Mouse (Mus musculus) kidney, adult 2 months (tissue): ENCODE data around the gene Larp6. TPM values are rescaled to one million over a fixed set of nuclear protein-coding genes. Genes with fewer than 3 reads are reported as not detected.

Experiments
- DNase-seq: peaks from one replicate; pipeline ENCODE4 v3.0.0; 2021
- H3K27ac ChIP-seq: fragments of 200-500 bp; 2 replicates; pipeline ENCODE4 v1.5.1; 2012; ENCODE audit warnings: low read depth, low read length, control low read depth, inconsistent platforms; ENCODE audit not compliant: insufficient read depth
- H3K27me3 ChIP-seq: fragments of 200-500 bp; replicated peaks from 2 replicates; pipeline ENCODE4 v1.6.1; 2012; ENCODE audit warnings: mild to moderate bottlenecking, moderate library complexity, low read length, inconsistent platforms; ENCODE audit not compliant: control insufficient read depth, insufficient read depth
- H3K36me3 ChIP-seq: fragments of 200-500 bp; 2 replicates; pipeline ENCODE4 v1.6.1; 2012; ENCODE audit warnings: mild to moderate bottlenecking, moderate library complexity, low read length, inconsistent platforms; ENCODE audit not compliant: control insufficient read depth, insufficient read depth
- H3K4me1 ChIP-seq: fragments of 200-500 bp; 2 replicates; pipeline ENCODE4 v1.6.1; 2011; ENCODE audit warnings: low read length; ENCODE audit not compliant: control insufficient read depth, insufficient read depth
- H3K4me3 ChIP-seq: fragments of 200-500 bp; 2 replicates; pipeline ENCODE4 v1.5.1; 2011; ENCODE audit warnings: mild to moderate bottlenecking, low read depth, low read length, control low read depth; ENCODE audit not compliant: insufficient read depth
- CTCF ChIP-seq: fragments of 200-500 bp; conservative IDR thresholded peaks from 2 replicates; pipeline ENCODE4 v1.5.1; 2011; ENCODE audit warnings: low read depth, mild to moderate bottlenecking, control low read depth, low read length, moderate library complexity, mixed read lengths; ENCODE audit not compliant: insufficient read depth, insufficient read length
- POLR2A ChIP-seq: fragments of 200-500 bp; IDR thresholded peaks from one replicate; pipeline ENCODE4 v1.6.1; 2011; ENCODE audit warnings: low read depth, low read length, control low read depth
- WGBS: fragments of 180-500 bp; shearing (Covaris S2); methylation state at CpG from one replicate; pipeline ENCODE4 v1.1.7; 2018; 5-methylcytosine and 5-hydroxymethylcytosine counted together
- polyA plus RNA-seq: library from polyadenylated mRNA; depleted of rRNA; stranded (reverse); fragments of >200 nt; gene quantifications from 2 replicates; pipeline ENCODE4 v1.2.3, GENCODE M21; 2012

The Larp6 gene
- polyA plus RNA-seq, 1 experiment = 1.7 TPM

DNA sequence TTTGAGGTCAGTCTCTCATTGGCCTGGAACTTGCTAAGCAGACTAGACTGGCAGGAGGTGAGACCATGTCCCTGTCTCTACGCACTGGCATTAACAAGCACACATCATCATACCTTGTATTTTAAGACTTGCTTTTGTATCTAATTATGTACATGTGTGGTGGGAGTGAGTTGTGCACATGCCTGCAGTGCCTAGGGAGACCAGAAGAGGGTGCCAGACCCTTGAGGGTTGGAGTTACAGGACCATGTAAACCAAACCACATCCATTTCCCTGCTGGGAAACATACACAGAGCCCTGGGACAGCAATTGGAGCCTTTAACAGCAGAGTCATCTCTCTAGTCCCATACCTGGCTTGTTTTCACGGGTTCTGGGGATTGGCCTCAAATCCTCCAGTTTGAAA is 18.8 kb upstream of the Larp6 start:
- 81% methylated on average over 2 of the region's 2 CpGs for WGBS
- H3K4me1 ChIP-seq = no peaks in the 10 kb centered on the region
- no peaks in the 10 kb centered on the region for H3K27me3 ChIP-seq
- peak; percentile 37; the same call in 1 of the 2 replicates for TF ChIP-seq CTCF
- TF ChIP-seq POLR2A = no peak
- H3K36me3 ChIP-seq = no peaks in the 10 kb centered on the region
- H3K27ac ChIP-seq = no peak overlapping the region
- no peak overlapping the region for H3K4me3 ChIP-seq
- DNase-seq = no peak

- no peaks in the 10 kb centered on the region for H3K36me3 ChIP-seq
- TF ChIP-seq POLR2A (no peak), CTCF (no peak)
- H3K27me3 ChIP-seq = no peaks in the 10 kb centered on the region
- WGBS = 56% methylated on average over 6 of the region's 6 CpGs
- H3K27ac ChIP-seq = no peak overlapping the region
- no peaks in the 10 kb centered on the region for H3K4me1 ChIP-seq
- H3K4me3 ChIP-seq = no peak overlapping the region
- peak; percentile 55 for DNase-seq
Observed at GRCm38 (mm10) chr9:60696271-60696985, 16.4 kb upstream of the Larp6 start.

DNA sequence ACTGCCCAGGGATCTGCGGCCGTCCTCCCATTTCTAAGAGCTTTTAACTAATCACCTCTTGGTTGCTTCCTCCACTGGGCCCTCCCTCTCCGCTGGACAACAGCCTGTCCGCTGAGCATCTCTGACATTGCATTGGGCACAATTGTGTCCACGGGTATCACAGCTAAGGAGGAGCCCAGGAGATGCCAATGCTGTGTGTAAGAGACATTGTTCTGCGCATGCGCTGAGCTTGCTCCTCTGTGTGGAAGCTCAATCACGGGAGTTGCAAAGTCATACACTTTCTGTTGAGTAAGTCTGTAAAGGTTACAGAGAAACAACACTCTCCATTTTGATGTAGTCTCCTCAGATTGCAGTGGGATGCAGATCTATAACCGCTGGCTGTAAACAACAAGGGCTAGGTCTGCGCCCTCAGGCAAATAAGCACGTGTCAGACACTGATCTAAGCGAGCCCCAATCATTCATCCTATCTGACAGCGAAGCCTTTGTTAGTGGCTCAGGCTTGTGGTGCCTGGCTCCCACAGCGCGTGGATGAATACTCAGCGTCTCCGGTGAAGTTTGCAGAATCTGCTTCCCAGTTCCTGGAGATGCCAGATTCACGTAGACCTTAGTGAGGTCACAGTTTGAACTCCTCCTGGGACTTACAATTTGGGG is 13.1 kb upstream of the Larp6 start:
- no peaks in the 10 kb centered on the region for H3K4me1 ChIP-seq
- H3K4me3 ChIP-seq = no peak overlapping the region
- H3K27me3 ChIP-seq = no peaks in the 10 kb centered on the region
- TF ChIP-seq POLR2A = no peak
- no peak for TF ChIP-seq CTCF
- no peaks in the 10 kb centered on the region for H3K36me3 ChIP-seq
- H3K27ac ChIP-seq = no peak overlapping the region
- WGBS = 78% methylated on average over 18 of the region's 18 CpGs
- no peak for DNase-seq

GRCm38 (mm10) chr9:60707594-60707993 is 5.2 kb upstream of the Larp6 start:
- Histone ChIP-seq H3K27me3 (no peaks in the 10 kb centered on the region), H3K36me3 (no peaks in the 10 kb centered on the region), H3K27ac (no peak overlapping the region), H3K4me3 (no peak overlapping the region), H3K4me1 (no peaks in the 10 kb centered on the region)
- WGBS = 92% methylated on average over 2 of the region's 2 CpGs
- TF ChIP-seq CTCF (no peak), POLR2A (no peak)
- no peak for DNase-seq

DNA sequence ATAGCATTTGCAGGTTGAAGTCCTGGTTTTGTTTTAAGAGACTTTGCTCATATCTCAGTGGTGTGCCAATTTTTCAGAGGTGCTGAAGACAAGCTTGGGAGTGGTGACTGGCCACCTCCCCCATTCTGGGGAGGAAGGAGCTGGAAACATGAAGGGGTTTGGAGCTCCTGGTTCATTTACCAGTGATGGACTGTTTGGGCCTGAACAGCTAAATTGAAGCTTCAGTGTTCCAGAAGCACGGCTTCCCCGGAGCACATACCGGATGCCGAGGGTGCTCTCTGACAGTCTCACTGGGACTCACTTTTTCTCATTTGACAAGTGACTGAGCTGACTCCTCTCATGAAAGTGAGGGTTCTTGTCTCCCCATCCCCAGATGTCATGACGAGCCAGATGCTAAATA is 4.2 kb upstream of the Larp6 start:
- Histone ChIP-seq H3K4me3 (no peak overlapping the region), H3K4me1 (no peaks in the 10 kb centered on the region), H3K36me3 (no peaks in the 10 kb centered on the region), H3K27ac (no peak overlapping the region), H3K27me3 (no peaks in the 10 kb centered on the region)
- no peak for DNase-seq
- WGBS = 87% methylated on average over 5 of the region's 5 CpGs
- TF ChIP-seq POLR2A (no peak), CTCF (no peak)

DNA sequence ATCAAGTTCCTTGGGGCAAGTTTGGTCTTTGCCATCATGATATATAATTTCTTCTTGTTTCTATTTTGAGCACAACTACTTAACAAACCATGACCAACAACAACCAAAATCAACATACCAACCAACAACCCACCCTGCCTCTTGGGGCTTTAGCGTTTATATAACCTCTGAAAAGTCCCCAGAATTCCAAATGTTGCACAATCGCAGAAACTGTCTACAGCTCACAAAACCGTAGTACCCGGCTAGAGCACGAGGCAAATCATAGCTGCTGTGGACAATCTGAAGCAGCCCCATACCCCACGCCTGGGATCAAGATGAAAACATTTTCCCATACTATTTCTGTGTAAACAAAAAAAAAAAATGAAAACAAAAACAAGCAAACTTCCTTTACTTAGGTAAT is 3.1 kb upstream of the Larp6 start:
- Histone ChIP-seq H3K4me3 (no peak overlapping the region), H3K4me1 (no peaks in the 10 kb centered on the region), H3K27me3 (no peaks in the 10 kb centered on the region), H3K36me3 (no peaks in the 10 kb centered on the region), H3K27ac (no peak overlapping the region)
- DNase-seq = no peak
- 71% methylated on average over 6 of the region's 6 CpGs for WGBS
- TF ChIP-seq POLR2A = no peak
- TF ChIP-seq CTCF = no peak

GRCm38 (mm10) chr9:60712011-60712410 is 778 bp upstream of the Larp6 start:
- H3K36me3 ChIP-seq = no peaks in the 10 kb centered on the region
- H3K27ac ChIP-seq = no peak overlapping the region
- no peak overlapping the region for H3K4me3 ChIP-seq
- TF ChIP-seq CTCF (no peak), POLR2A (no peak)
- H3K4me1 ChIP-seq = no peaks in the 10 kb centered on the region
- WGBS = 81% methylated on average over 5 of the region's 5 CpGs
- no peaks in the 10 kb centered on the region for H3K27me3 ChIP-seq
- DNase-seq = no peak
